Mouse (Mus musculus) CH12.LX (cell line): ENCODE measurements around the gene Camk2b. TPM values are rescaled to one million over a fixed set of nuclear protein-coding genes. Genes with fewer than 3 reads are reported as not detected.

Experiments
- DNase-seq: peaks from one replicate; pipeline ENCODE4 v3.0.0-alpha.2; 2013; ENCODE audit errors: extremely low read depth
- H3K27ac ChIP-seq: 2 replicates; pipeline ENCODE4 v1.5.1; 2012; ENCODE audit warnings: low read depth, mild to moderate bottlenecking, control low read depth, moderate library complexity; ENCODE audit not compliant: insufficient read depth
- H3K27me3 ChIP-seq: replicated peaks from 2 replicates; pipeline ENCODE3; 2012; ENCODE audit warnings: inconsistent platforms
- H3K36me3 ChIP-seq, 2 experiments: replicated peaks in 1 of 2; 2 replicates each; pipeline versions ENCODE3 to v1.6.1; 2012; ENCODE audit warnings: inconsistent platforms in 1 of 2, low read length in 1 of 2, mild to moderate bottlenecking in 1 of 2, mixed read lengths in 1 of 2, moderate library complexity in 1 of 2; ENCODE audit not compliant: control insufficient read depth in 1 of 2, insufficient read depth in 1 of 2
- H3K4me1 ChIP-seq, 2 experiments: 2 replicates each; pipeline ENCODE4 v1.6.1; 2012; ENCODE audit warnings: inconsistent platforms in 1 of 2, moderate library complexity in 1 of 2; ENCODE audit not compliant: insufficient read depth in 2 of 2, control insufficient read depth in 1 of 2
- H3K4me2 ChIP-seq: 2 replicates; pipeline ENCODE4 v1.6.1; 2012; ENCODE audit warnings: low read depth, mild to moderate bottlenecking, control low read depth; ENCODE audit not compliant: poor library complexity, insufficient read depth, severe bottlenecking
- H3K4me3 ChIP-seq, 3 experiments: fragments of 150-350 bp in 1 of 3; sonication (generic) in 1 of 3; replicated peaks in 1 of 3; 2 replicates each; pipeline versions ENCODE3 to v1.5.1; 2011 to 2012; ENCODE audit warnings: low read depth in 2 of 3, low read length in 2 of 3, mild to moderate bottlenecking in 2 of 3, moderate library complexity in 2 of 3, control low read depth in 1 of 3, improper control_type of control experiment in 1 of 3, inconsistent platforms in 1 of 3, mixed read lengths in 1 of 3; ENCODE audit not compliant: poor library complexity in 1 of 3
- H3K79me2 ChIP-seq: replicated peaks from 2 replicates; pipeline ENCODE4 v1.6.1; 2012; ENCODE audit warnings: mild to moderate bottlenecking, moderate library complexity; ENCODE audit not compliant: control insufficient read depth, poor library complexity, insufficient read depth, severe bottlenecking; ENCODE audit errors: extremely low read depth
- H3K9ac ChIP-seq: 2 replicates; pipeline ENCODE4 v1.6.1; 2012; ENCODE audit warnings: low read depth, mild to moderate bottlenecking, control low read depth, moderate library complexity; ENCODE audit not compliant: insufficient read depth
- H3K9me3 ChIP-seq: replicated peaks from 2 replicates; pipeline ENCODE3; 2012; ENCODE audit warnings: low read length, inconsistent platforms, mixed read lengths
- BHLHE40 ChIP-seq: IDR thresholded peaks from 2 replicates; pipeline ENCODE4 v1.6.1; 2011; ENCODE audit warnings: mild to moderate bottlenecking, low read depth, low read length, improper control_type of control experiment
- GABPA ChIP-seq: IDR thresholded peaks from 2 replicates; pipeline ENCODE4 v1.6.1; 2012; ENCODE audit warnings: low read depth, low read length, improper control_type of control experiment, inconsistent platforms; ENCODE audit not compliant: insufficient replicate concordance
- JUN ChIP-seq: IDR thresholded peaks from 2 replicates; pipeline ENCODE4 v1.6.1; 2011; ENCODE audit warnings: low read depth, mild to moderate bottlenecking, low read length, improper control_type of control experiment, moderate library complexity; ENCODE audit not compliant: insufficient read depth
- KAT2A ChIP-seq: IDR thresholded peaks from 2 replicates; pipeline ENCODE4 v1.6.1; 2012; ENCODE audit warnings: low read length, improper control_type of control experiment, inconsistent platforms; ENCODE audit not compliant: insufficient replicate concordance
- MAFK ChIP-seq: IDR thresholded peaks from 2 replicates; pipeline ENCODE4 v1.6.1; 2011; ENCODE audit warnings: low read length, improper control_type of control experiment; ENCODE audit not compliant: insufficient replicate concordance
- MAX ChIP-seq: IDR thresholded peaks from 2 replicates; pipeline ENCODE4 v1.6.1; 2011; ENCODE audit warnings: low read length, improper control_type of control experiment
- MAZ ChIP-seq: IDR thresholded peaks from 2 replicates; pipeline ENCODE4 v1.6.1; 2012; ENCODE audit warnings: low read depth, mild to moderate bottlenecking, inconsistent platforms, low read length, improper control_type of control experiment, moderate library complexity
- MYC ChIP-seq: IDR thresholded peaks from 2 replicates; pipeline ENCODE4 v1.6.1; 2011; ENCODE audit warnings: low read depth, mild to moderate bottlenecking, improper control_type of control experiment, low read length
- NRF1 ChIP-seq: IDR thresholded peaks from 2 replicates; pipeline ENCODE4 v1.6.1; 2014; ENCODE audit warnings: low read depth, mild to moderate bottlenecking, inconsistent platforms, low read length, improper control_type of control experiment, moderate library complexity
- POLR2AphosphoS2 ChIP-seq: IDR thresholded peaks from 2 replicates; pipeline ENCODE4 v1.6.1; 2011; ENCODE audit warnings: low read depth, low read length, improper control_type of control experiment
- RCOR1 ChIP-seq: conservative IDR thresholded peaks from 2 replicates; pipeline ENCODE4 v1.6.1; 2012; ENCODE audit warnings: low read depth, mild to moderate bottlenecking, inconsistent platforms, low read length, improper control_type of control experiment
- TBP ChIP-seq: conservative IDR thresholded peaks from 2 replicates; pipeline ENCODE4 v1.6.1; 2011; ENCODE audit warnings: low read depth, low read length, improper control_type of control experiment
- TCF12 ChIP-seq: IDR thresholded peaks from 2 replicates; pipeline ENCODE4 v1.6.1; 2014; ENCODE audit warnings: low read depth, mild to moderate bottlenecking, inconsistent platforms, low read length, improper control_type of control experiment
- UBTF ChIP-seq: IDR thresholded peaks from 2 replicates; pipeline ENCODE4 v1.6.1; 2012; ENCODE audit warnings: low read depth, mild to moderate bottlenecking, inconsistent platforms, low read length, improper control_type of control experiment, moderate library complexity
- USF1 ChIP-seq: IDR thresholded peaks from 2 replicates; pipeline ENCODE4 v1.6.1; 2014; ENCODE audit warnings: low read depth, mild to moderate bottlenecking, inconsistent platforms, low read length, improper control_type of control experiment
- USF2 ChIP-seq: conservative IDR thresholded peaks from 2 replicates; pipeline ENCODE4 v1.6.1; 2011; ENCODE audit warnings: low read depth, low read length, improper control_type of control experiment
- ZC3H11A ChIP-seq: IDR thresholded peaks from 2 replicates; pipeline ENCODE4 v1.6.1; 2012; ENCODE audit warnings: low read depth, mild to moderate bottlenecking, inconsistent platforms, low read length, improper control_type of control experiment
- ZKSCAN1 ChIP-seq: IDR thresholded peaks from 2 replicates; pipeline ENCODE4 v1.6.1; 2012; ENCODE audit warnings: low read depth, inconsistent platforms, low read length, improper control_type of control experiment, borderline replicate concordance
- ZMIZ1 ChIP-seq: IDR thresholded peaks from 2 replicates; pipeline ENCODE4 v1.6.1; 2012; ENCODE audit warnings: low read depth, mild to moderate bottlenecking, inconsistent platforms, low read length, improper control_type of control experiment
- ZNF384 ChIP-seq: IDR thresholded peaks from 2 replicates; pipeline ENCODE4 v1.6.1; 2012; ENCODE audit warnings: low read depth, low read length, improper control_type of control experiment, inconsistent platforms
- dilution Hi-C: fragments of 300-500 bp; cut with MboI; formaldehyde crosslinking; loops from 2 replicates; pipeline ENCODE4 v1.14.3; 2020; ENCODE audit warnings: low sequenced_read_pairs; ENCODE audit not compliant: extremely low pct_unique_long_range_greater_than_20kb, extremely low pct_ligation_motif_present
- in situ Hi-C: fragments of 300-500 bp; cut with MboI; formaldehyde crosslinking; loops from 3 replicates; pipeline ENCODE4 v1.14.3; 2019; ENCODE audit warnings: low sequenced_read_pairs, low pct_ligation_motif_present, low pct_unique_long_range_greater_than_20kb, mixed read lengths
- polyA plus RNA-seq: library from polyadenylated mRNA; unstranded; fragments of >175 nt; gene quantifications from 2 replicates; pipeline ENCODE4 v1.2.1, GENCODE M21; 2012; ENCODE audit warnings: low read depth; ENCODE audit not compliant: insufficient read length
- total RNA-seq, 2 experiments: library from RNA; depleted of rRNA; stranded (reverse); fragments of 300-350 nt in 1 of 2; fragments of >200 nt in 1 of 2; gene quantifications; 2 replicates each; pipeline ENCODE4 v1.2.3; 2012 to 2014

The Camk2b gene
- 0.08 and 0.50 TPM in 2 replicates for total RNA-seq (2012; rRNA removed)
- total RNA-seq (2014; rRNA removed): 0.11 and 0.19 TPM in 2 replicates
- 0.25 and 0.26 TPM in 2 replicates for polyA plus RNA-seq

DNA sequence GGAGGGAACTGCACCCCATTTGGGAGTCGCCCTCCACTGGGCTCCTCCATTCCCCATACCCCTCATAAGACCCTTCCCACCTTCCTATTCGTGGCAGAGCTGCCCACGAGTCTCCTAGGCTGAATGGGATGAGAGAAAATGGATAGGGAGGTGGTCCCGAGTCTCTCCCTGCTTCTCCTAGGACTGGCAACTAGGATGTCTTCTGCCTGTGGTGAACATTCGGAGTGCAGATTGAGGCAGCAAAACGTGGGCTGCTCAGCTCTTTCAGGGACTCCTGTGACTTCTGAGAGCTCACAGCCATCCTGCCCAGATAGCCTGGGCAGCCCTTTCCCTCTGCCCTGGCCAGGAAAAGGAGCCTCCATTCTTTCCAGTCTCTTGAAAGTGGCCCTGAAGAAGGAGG lies at the start of gene Camk2b:
Gene Camk2b, minus strand, starts transcription at position 187 of the 400 bp plus-strand sequence.
- dilution Hi-C loops (no loop called here), in situ Hi-C loops (no loop called here)
- H3K36me3 ChIP-seq: no peaks in the 10 kb centered on the region
- H3K27me3 ChIP-seq: peaks cover 13% of the 10 kb centered on the region
- TF ChIP-seq MAFK (no peak), ZNF384 (no peak), MAX (no peak), GABPA (no peak), RCOR1 (no peak), BHLHE40 (no peak), ZC3H11A (no peak), UBTF (no peak), TCF12 (no peak)
- H3K9me3 ChIP-seq: peaks cover 39% of the 10 kb centered on the region
- no peak within 1 kb of the TSS for H3K4me3 ChIP-seq
- no peak for DNase-seq
- H3K4me2 ChIP-seq: no peak within 1 kb of the TSS
- no peaks in the 10 kb centered on the region for H3K79me2 ChIP-seq
- H3K4me1 ChIP-seq: 0 out of 4 replicates have a peak, but pooled peaks cover 0 to 4% of the 10 kb centered on the region in 2 experiments
- H3K27ac ChIP-seq: no peak within 1 kb of the TSS
- no peak within 1 kb of the TSS for H3K9ac ChIP-seq

DNA sequence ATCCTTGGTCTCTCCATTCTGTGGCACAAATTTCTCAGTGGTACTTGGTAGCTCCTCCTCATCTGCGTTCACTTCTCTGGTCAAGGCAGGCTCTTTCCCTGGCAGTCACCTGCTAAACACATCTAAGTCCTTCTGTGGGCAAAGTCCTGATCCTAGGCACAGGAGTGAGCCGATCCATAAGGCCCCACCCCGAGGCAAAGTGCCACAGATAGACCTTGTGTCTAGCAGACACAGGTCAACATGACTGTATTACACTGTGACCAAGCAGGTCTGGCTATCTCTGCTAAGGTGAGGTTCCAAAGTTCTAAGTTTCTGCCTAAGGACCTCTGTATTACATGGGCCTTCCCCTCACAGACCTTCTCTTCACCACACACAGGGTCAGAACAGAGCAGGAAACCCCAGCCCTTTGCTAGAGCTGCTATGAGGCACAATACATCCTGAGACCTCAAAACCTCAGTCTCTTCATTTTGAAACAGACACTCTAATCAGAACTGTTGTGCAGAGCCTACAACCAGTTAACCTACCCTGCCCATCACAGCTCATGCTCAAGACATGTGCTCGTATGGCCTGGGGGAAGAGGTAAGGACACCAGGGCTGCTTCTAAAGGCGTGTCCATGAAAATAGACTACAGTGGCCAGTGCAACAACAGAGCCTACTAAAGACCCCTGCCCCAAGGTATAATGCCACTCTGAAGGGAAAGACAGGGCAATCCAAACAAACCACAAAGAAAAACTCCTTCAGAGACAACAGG lies 45.7 kb upstream of the Camk2b start:
- no peak for DNase-seq
- Histone ChIP-seq H3K4me2 (no peak overlapping the region), H3K9ac (no peak overlapping the region), H3K27me3 (no peaks in the 10 kb centered on the region), H3K36me3 (peaks cover 67 to 90% of the 10 kb centered on the region in 2 experiments), H3K79me2 (no peaks in the 10 kb centered on the region), H3K9me3 (no peaks in the 10 kb centered on the region), H3K4me3 (no peak overlapping the region), H3K27ac (no peak overlapping the region), H3K4me1 (peaks cover 0 to 8% of the 10 kb centered on the region in 2 experiments; a peak in 3 of 4 replicates)
- dilution Hi-C loops (no loop called here), in situ Hi-C loops (no loop called here)
- no peak for TF ChIP-seq MAZ
- TF ChIP-seq USF1: no peak
- no peak for TF ChIP-seq MYC
- TF ChIP-seq ZMIZ1: no peak
- TF ChIP-seq TBP: no peak
- no peak for TF ChIP-seq JUN
- TF ChIP-seq KAT2A: no peak
- TF ChIP-seq USF2: no peak
- no peak for TF ChIP-seq NRF1
- TF ChIP-seq ZKSCAN1: no peak
- TF ChIP-seq POLR2AphosphoS2: no peak
- TF ChIP-seq TCF12: no peak
- TF ChIP-seq UBTF: no peak
